Mouse (Mus musculus) C2C12 (cell line): ENCODE measurements around the gene Ntn5.

ENCODE experiments used
- CEBPB ChIP-seq: IDR thresholded peaks from one replicate; pipeline ENCODE4 v1.6.1; 2011; ENCODE audit warnings: low read depth, mild to moderate bottlenecking, control low read depth, moderate library complexity
- CTCF ChIP-seq: IDR thresholded peaks from one replicate; pipeline ENCODE4 v1.5.1; 2011; ENCODE audit not compliant: control insufficient read depth, insufficient read depth, insufficient read length
- MAX ChIP-seq: IDR thresholded peaks from one replicate; pipeline ENCODE4 v1.6.1; 2011; ENCODE audit warnings: mild to moderate bottlenecking, control low read depth
- MYOD1 ChIP-seq: IDR thresholded peaks from one replicate; pipeline ENCODE4 v1.6.1; 2011; ENCODE audit warnings: low read depth; ENCODE audit not compliant: control insufficient read depth, insufficient read length
- MYOG ChIP-seq: IDR thresholded peaks from one replicate; pipeline ENCODE4 v1.6.1; 2011; ENCODE audit not compliant: control insufficient read depth, insufficient read length; ENCODE audit errors: extremely low read depth
- USF1 ChIP-seq: IDR thresholded peaks from one replicate; pipeline ENCODE4 v1.6.1; 2011; ENCODE audit warnings: low read depth, mild to moderate bottlenecking, control low read depth, moderate library complexity

DNA sequence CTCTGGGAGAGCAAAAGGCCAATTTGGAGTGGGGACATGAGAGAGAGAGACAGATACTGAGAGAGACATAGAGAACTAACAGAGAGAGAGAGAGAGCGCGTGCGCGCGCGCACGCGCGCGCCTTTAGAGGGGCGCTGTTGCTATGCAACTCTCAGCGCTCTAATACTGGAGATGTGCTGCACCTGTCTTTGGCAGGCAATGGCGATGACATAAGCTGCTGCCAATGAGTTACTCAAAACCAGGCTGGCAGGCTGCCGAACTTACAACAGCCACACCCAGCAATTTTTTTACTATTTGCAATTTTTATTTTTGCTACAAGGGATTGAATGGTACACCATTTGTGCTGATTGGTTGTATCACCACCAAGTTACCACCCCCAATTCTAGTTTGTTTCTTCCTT, 16.1 kb upstream of the Ntn5 start:
- TF ChIP-seq CTCF (no peak), MYOD1 (no peak), USF1 (no peak), MAX (no peak), CEBPB (no peak), MYOG (no peak)
